Mouse (Mus musculus) ES-Bruce4 (cell line): ENCODE results near the gene 2310033P09Rik.

Source experiments
- CTCF ChIP-seq: IDR thresholded peaks from one replicate; pipeline ENCODE4 v1.8.1; 2011; ENCODE audit warnings: low read depth, low read length
- EP300 ChIP-seq: IDR thresholded peaks from 2 replicates; pipeline ENCODE4 v1.6.1; 2011; ENCODE audit warnings: low read depth, low read length; ENCODE audit not compliant: insufficient read depth
- POLR2A ChIP-seq: IDR thresholded peaks from one replicate; pipeline ENCODE4 v1.8.1; 2011; ENCODE audit warnings: low read length; ENCODE audit not compliant: insufficient read depth

DNA sequence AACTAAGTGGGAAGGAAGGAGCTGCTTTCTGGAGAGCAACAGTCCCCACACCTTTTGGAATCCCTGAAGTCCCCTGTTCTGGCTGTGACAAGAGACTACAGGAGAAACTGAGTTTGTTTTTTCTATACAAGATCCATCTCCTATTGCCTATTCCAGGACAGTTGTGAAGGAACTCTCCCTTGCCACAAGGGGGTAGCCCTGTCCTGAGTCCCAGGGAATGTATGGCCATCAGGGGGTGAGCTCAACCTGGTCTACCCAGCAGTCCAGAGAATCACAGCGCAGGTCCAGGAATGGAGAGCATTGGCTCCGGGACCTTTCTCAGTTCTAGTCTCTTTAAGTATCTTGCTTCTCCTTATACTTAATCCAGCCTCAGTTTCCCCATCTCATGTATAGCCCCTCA lies 24.7 kb downstream of the 2310033P09Rik start:
- no peak for TF ChIP-seq POLR2A
- peak; percentile 59 for TF ChIP-seq CTCF
- no peak for TF ChIP-seq EP300
